Mouse (Mus musculus) lung, embryonic 16.5 days (tissue): Measurements from ENCODE around the gene Vps11. TPM values are rescaled to one million over a fixed set of nuclear protein-coding genes. Genes with fewer than 3 reads are reported as not detected.
"Not testable (repeated sequence)": the region's sequence is repeated elsewhere in the genome, so short reads cannot be mapped to it uniquely, and the experiment has no call there.

Source experiments
- ATAC-seq: fragments of 200-750 bp; cut with Nextera tagmentation; 2 replicates; pipeline ENCODE4 v1.8.0; 2017; ENCODE audit warnings: low read depth, mild to moderate bottlenecking, moderate library complexity
- H3K27ac ChIP-seq: fragments of 300-500 bp; sonication (generic); 2 replicates; pipeline ENCODE4 v1.5.1; 2014; ENCODE audit warnings: mild to moderate bottlenecking, control low read depth, low read length
- H3K27me3 ChIP-seq: fragments of 300-500 bp; sonication (generic); 2 replicates; pipeline ENCODE4 v1.6.1; 2014; ENCODE audit warnings: low read depth, low read length, mixed read lengths; ENCODE audit not compliant: control insufficient read depth, insufficient read depth
- H3K36me3 ChIP-seq: fragments of 300-500 bp; sonication (generic); 2 replicates; pipeline ENCODE4 v1.6.1; 2014; ENCODE audit warnings: low read length; ENCODE audit not compliant: control insufficient read depth, insufficient read depth
- H3K4me1 ChIP-seq: fragments of 300-500 bp; sonication (generic); replicated peaks from 2 replicates; pipeline ENCODE4 v1.6.1; 2014; ENCODE audit warnings: low read length, mixed read lengths; ENCODE audit not compliant: control insufficient read depth, insufficient read depth
- H3K4me2 ChIP-seq: fragments of 300-500 bp; sonication (generic); 2 replicates; pipeline ENCODE4 v1.6.1; 2014; ENCODE audit warnings: low read depth, low read length, control low read depth
- H3K4me3 ChIP-seq: fragments of 300-500 bp; sonication (generic); 2 replicates; pipeline ENCODE4 v1.5.1; 2014; ENCODE audit warnings: mild to moderate bottlenecking, low read length, control low read depth
- H3K9ac ChIP-seq: fragments of 300-500 bp; sonication (generic); 2 replicates; pipeline ENCODE4 v1.6.1; 2014; ENCODE audit warnings: low read length, control low read depth
- H3K9me3 ChIP-seq: fragments of 300-500 bp; sonication (generic); 2 replicates; pipeline ENCODE4 v1.6.1; 2016; ENCODE audit warnings: low read length; ENCODE audit not compliant: control insufficient read depth
- WGBS: fragments of 180-500 bp; shearing (Covaris S2); extraction: QIAGEN DNeasy Blood & Tissue Kit; methylation state at CpG from one replicate; pipeline ENCODE4 v1.1.7; 2014; 5-methylcytosine and 5-hydroxymethylcytosine counted together
- polyA plus RNA-seq: library from polyadenylated mRNA; unstranded; fragments of >200 nt; fragmentation: Nextera tagmentation; extraction: Ambion mirVana; gene quantifications from 2 replicates; pipeline ENCODE4 v1.2.1, GENCODE M21; 2015

Gene Vps11
- polyA plus RNA-seq, 1 experiment from 2014 or later, result 31.4 TPM

DNA sequence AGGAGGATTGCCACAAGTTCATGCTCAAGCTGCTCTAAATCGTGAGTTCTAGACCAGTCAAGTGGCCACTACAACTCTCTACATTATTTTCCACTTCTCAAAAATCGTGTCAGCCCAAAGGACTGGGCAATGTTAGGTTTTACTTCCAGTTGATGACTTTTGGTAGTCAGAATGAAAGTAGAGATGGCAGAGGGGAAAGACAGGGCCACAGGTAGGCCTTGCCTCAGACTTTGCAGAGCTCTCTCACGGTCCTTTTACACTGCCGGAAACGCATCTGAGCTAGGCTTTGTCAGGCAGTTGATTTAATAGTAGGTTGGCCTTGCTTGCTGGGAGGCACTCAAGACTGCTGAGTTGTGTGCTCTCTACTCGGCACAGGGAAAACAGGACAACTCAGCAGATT lies 37.3 kb downstream of the Vps11 start:
- peaks cover 15% of the 10 kb centered on the region for H3K4me1 ChIP-seq
- H3K4me3 ChIP-seq, result no peak overlapping the region
- no peak overlapping the region for H3K9ac ChIP-seq
- 70% methylated on average over 6 of the region's 6 CpGs for WGBS
- no peaks in the 10 kb centered on the region for H3K27me3 ChIP-seq
- H3K9me3 ChIP-seq, result no peaks in the 10 kb centered on the region
- H3K4me2 ChIP-seq, result no peak overlapping the region
- H3K36me3 ChIP-seq, result no peaks in the 10 kb centered on the region; the same call in 1 of the 2 replicates
- H3K27ac ChIP-seq, result 0 out of 2 replicates have a peak overlapping the region, but pooled peaks have one; percentile 12
- ATAC-seq, result no peak

DNA sequence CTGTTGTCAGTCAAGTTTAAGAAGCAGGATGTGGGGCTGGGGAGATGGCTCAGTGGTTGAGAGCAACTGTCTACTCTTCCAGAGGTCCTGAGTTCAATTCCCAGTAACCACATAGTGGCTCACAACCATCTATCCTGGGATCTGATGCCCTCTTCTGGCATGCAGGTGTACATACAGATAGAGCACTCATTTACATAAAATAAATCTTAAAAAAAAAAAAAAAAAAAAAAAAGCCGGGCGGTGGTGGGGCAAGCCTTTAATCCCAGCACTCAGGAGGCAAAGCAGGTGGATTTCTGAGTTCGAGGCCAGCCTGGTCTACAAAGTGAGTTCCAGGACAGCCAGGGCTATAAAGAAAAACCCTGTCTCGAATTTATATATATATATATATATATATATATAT lies 37.8 kb downstream of the Vps11 start:
- peaks cover 20% of the 10 kb centered on the region for H3K4me1 ChIP-seq
- H3K4me3 ChIP-seq, H3K9me3 ChIP-seq, H3K27me3 ChIP-seq, H3K36me3 ChIP-seq, H3K9ac ChIP-seq, ATAC-seq, H3K4me2 ChIP-seq, H3K27ac ChIP-seq: not testable (repeated sequence)
- 71% methylated on average over 4 of the region's 4 CpGs for WGBS

DNA sequence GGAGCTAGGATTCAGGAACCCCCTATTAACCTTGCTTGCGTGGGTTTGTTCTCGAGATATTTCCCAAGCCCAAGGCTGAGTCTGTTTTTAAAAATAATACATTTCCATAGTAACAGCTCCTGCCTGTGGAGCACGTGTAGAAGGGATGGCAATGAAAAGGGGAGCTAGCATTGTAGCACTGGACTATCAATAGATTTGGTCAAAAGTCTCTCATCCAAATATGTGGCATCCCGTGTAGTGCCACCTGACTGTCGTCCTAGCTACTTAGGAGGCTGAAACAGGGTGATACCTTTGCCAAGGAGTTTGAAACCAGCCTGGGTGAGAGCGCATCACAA lies 40.7 kb downstream of the Vps11 start:
- 19% methylated on average over 6 of the region's 6 CpGs for WGBS
- peak overlapping the region; percentile 63 for H3K4me2 ChIP-seq
- H3K27ac ChIP-seq, result peak overlapping the region; percentile 73
- peaks cover 23% of the 10 kb centered on the region for H3K4me1 ChIP-seq
- 0 out of 2 replicates have a peak, but pooled peaks cover 4% of the 10 kb centered on the region for H3K36me3 ChIP-seq
- ATAC-seq, result peak; percentile 2; the same call in 1 of the 2 replicates
- H3K27me3 ChIP-seq, result no peaks in the 10 kb centered on the region
- peak overlapping the region; percentile 90 for H3K4me3 ChIP-seq
- H3K9me3 ChIP-seq, result no peaks in the 10 kb centered on the region
- peak overlapping the region; percentile 69 for H3K9ac ChIP-seq

- peak; percentile 99 for ATAC-seq
Observed at GRCm38 (mm10) chr9:44319887-44320798, 41.3 kb downstream of the Vps11 start, which contains the start of gene C2cd2l. Gene C2cd2l, minus strand, starts transcription at chr9:44320285.

DNA sequence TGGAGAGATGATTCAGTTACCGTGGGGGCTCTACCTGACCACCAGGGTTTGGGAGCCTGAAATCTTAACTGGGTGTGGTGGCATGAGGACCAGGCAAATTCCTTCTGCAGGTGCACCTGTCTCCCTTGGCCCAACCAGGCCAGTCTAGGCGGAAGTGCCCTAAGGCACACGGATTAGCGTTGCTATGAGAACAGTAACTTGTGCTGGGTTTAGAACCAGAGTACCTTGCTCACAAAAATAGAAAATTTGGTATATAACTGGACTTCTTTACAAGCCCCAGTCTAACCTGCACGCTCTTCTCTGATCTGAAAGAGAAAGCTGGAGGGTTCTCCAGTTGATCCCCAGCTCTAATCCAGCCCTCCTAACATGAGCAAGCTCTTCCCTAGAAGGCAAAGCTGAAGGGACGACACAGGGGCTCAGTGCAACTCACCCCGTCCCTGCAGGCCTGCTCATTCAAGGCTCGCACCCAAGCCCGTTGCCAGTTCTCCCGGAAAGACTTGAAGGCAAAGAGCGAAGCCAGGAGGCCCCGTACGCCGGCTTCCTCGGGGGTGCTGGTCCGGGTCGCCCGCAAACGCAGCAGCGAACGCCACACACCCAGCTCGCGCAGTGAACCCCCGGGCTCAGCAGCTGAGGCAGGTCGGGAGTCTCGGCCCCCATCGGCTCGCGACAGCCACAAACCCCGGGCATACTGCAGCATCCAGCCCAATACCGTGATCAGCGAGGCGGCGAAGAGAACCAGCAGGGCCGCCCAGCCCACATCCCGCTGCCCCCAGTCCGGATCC lies 42.2 kb downstream of the Vps11 start:
- ATAC-seq, result no peak; the same call in 1 of the 2 replicates
- peak overlapping the region; percentile 90 for H3K4me3 ChIP-seq
- WGBS, result 3% methylated on average over 37 of the region's 37 CpGs
- H3K9me3 ChIP-seq, result no peaks in the 10 kb centered on the region
- H3K4me2 ChIP-seq, result peak overlapping the region; percentile 63
- H3K4me1 ChIP-seq, result peaks cover 20% of the 10 kb centered on the region
- H3K36me3 ChIP-seq, result 0 out of 2 replicates have a peak, but pooled peaks cover 4% of the 10 kb centered on the region
- H3K9ac ChIP-seq, result peak overlapping the region; percentile 87
- H3K27ac ChIP-seq, result peak overlapping the region; percentile 40
- no peaks in the 10 kb centered on the region for H3K27me3 ChIP-seq

More at GRCm38 (mm10) chr9:44319887-44320798, 41.3 kb downstream of the Vps11 start, which contains the start of gene C2cd2l:
- H3K4me3 ChIP-seq, result peak within 1 kb of the TSS; percentile 90
- H3K4me2 ChIP-seq, result peak within 1 kb of the TSS; percentile 63
- H3K9me3 ChIP-seq, result no peaks in the 10 kb centered on the region
- peaks cover 20% of the 10 kb centered on the region for H3K4me1 ChIP-seq
- H3K27me3 ChIP-seq, result no peaks in the 10 kb centered on the region
- H3K27ac ChIP-seq, result peak within 1 kb of the TSS; percentile 73
- under 1% methylated on average over 62 of the region's 67 CpGs for WGBS
- 0 out of 2 replicates have a peak, but pooled peaks cover 4% of the 10 kb centered on the region for H3K36me3 ChIP-seq
- peak within 1 kb of the TSS; percentile 87 for H3K9ac ChIP-seq

- Histone ChIP-seq H3K27ac (no peak overlapping the region), H3K4me3 (peak overlapping the region; percentile 90), H3K36me3 (peaks cover 7% of the 10 kb centered on the region; the same call in 1 of the 2 replicates), H3K9me3 (no peaks in the 10 kb centered on the region), H3K4me2 (peak overlapping the region; percentile 63), H3K9ac (peak overlapping the region; percentile 87; the same call in 1 of the 2 replicates), H3K27me3 (no peaks in the 10 kb centered on the region), H3K4me1 (peaks cover 20% of the 10 kb centered on the region)
- WGBS, result 31% methylated on average over 3 of the region's 3 CpGs
- ATAC-seq, result no peak
Observed at GRCm38 (mm10) chr9:44318826-44319095, 42.7 kb downstream of the Vps11 start.

DNA sequence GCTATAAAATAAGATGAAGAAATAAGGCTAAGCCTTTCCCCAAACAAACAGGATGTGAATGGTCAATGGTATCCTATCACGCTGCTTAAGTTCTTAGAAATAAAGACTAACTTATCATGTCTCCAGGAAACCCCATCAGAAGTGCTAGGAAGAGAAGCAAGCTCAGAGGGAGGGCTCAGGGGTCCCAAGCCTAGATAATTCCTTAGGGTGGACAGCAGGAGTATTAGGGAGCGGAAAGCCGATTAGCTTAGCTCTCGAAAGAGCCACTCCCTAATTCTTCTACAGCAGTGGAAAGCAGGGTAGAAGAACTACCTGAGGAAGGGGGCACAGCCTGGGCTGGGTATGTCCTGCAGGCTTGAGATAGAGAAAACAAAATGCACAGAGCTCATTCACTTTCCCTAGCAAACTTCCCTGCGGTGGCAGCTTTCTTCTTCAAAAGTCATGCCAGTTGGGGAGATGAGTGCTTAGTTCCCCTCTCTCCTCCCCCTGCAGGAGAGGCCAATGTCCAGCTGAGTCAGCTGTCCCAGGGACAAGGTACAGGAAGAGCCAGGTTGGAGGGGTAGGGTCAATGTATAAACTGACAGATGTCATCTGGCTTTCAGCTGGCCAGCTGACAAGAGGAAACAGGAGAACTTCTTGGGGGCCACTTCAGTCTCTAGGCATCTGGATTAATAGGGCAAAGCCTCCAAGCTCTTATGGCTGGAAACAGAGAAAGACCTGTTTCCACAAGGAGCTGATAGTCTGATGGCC lies 43.2 kb downstream of the Vps11 start:
- Histone ChIP-seq H3K4me1 (peaks cover 20% of the 10 kb centered on the region), H3K36me3 (peaks cover 8% of the 10 kb centered on the region; the same call in 1 of the 2 replicates), H3K27ac (no peak overlapping the region), H3K9ac (peak overlapping the region; percentile 87; the same call in 1 of the 2 replicates), H3K4me2 (peak overlapping the region; percentile 63), H3K4me3 (peak overlapping the region; percentile 90; the same call in 1 of the 2 replicates), H3K27me3 (no peaks in the 10 kb centered on the region), H3K9me3 (no peaks in the 10 kb centered on the region)
- WGBS, result 59% methylated on average over 5 of the region's 5 CpGs
- ATAC-seq, result no peak

DNA sequence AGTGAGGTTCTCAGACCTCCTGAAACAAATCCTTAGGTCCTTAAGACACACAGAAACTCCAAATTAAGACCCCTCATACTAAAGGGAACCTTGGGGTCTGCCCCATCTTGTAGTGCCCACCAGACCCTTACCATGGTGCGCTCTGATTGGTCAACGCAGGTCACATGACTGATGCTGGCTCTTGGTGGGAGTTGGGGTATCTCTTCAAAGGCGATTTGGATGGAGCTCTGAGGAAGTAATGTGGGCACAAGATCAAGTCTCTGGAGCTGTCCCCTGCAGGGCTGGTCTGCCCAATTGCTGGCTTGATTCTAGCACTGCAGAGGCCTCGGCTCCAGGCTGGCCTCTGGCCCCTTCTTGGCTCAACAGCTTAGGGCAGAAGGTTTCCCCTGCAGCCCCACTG lies 44.0 kb downstream of the Vps11 start:
- Histone ChIP-seq H3K36me3 (peaks cover 11% of the 10 kb centered on the region; the same call in 1 of the 2 replicates), H3K9me3 (no peaks in the 10 kb centered on the region), H3K4me1 (peaks cover 20% of the 10 kb centered on the region), H3K27ac (no peak overlapping the region), H3K4me3 (no peak overlapping the region), H3K27me3 (no peaks in the 10 kb centered on the region), H3K9ac (no peak overlapping the region), H3K4me2 (no peak overlapping the region; the same call in 1 of the 2 replicates)
- WGBS, result 64% methylated on average over 4 of the region's 4 CpGs
- no peak for ATAC-seq
